ENCODE assay signal across 31 mouse cellular contexts in genomic region chr1:91954954-91955353, GRCm38 (mm10).
DNase-seq lines count a peak whose midpoint lies in the region; ATAC-seq and TF ChIP-seq lines count a peak whose summit lies in the region.
"Had no signal": no experiment of that assay in that cellular context is flagged by ENCODE, and none has a peak within 500 bp of the region (broad histone marks: within the 10 kb centered on the region; RNA-seq: fewer than 3 reads in every experiment).

No protein-coding gene starts in this region.

- peak overlapping the region; percentile 63 for H3K27ac ChIP-seq in bone marrow macrophage, adult 2 months (ENCODE audit: insufficient read depth, low read depth, low read length)
- no peak overlapping the region for H3K27ac ChIP-seq in forebrain, embryonic 13.5 days
- H3K27ac ChIP-seq: embryonic facial prominence, embryonic 12.5 days; heart, adult 2 months; heart, embryonic 13.5 days; layer of hippocampus, adult 2 months; left cerebral cortex, adult 2 months; liver, embryonic 14.5 days had no signal

- peak; percentile 71 for ATAC-seq in granulocyte monocyte progenitor cell, adult 5-6 weeks (replicated peaks; ENCODE audit: poor library complexity, severe bottlenecking)
- ATAC-seq in megakaryocyte progenitor cell, adult 5-6 weeks (replicated peaks; ENCODE audit: poor library complexity), result peak; percentile 71
- no peak for ATAC-seq in erythroblast, adult 5-6 weeks (replicated peaks; ENCODE audit: low FRiP score, poor library complexity, severe bottlenecking)
- ATAC-seq in forebrain, embryonic 13.5 days, result no peak
- ATAC-seq: hindbrain, embryonic 16.5 days; midbrain, embryonic 16.5 days; Patski had no signal

- peak overlapping the region; percentile 51 for H3K4me3 ChIP-seq in bone marrow macrophage, adult 2 months (ENCODE audit: insufficient read depth, low read length)
- no peak overlapping the region for H3K4me3 ChIP-seq in forebrain, embryonic 13.5 days
- H3K4me3 ChIP-seq: embryonic facial prominence, embryonic 12.5 days; erythroblast, embryonic 14.5 days; heart, adult 2 months; heart, embryonic 13.5 days; layer of hippocampus, adult 2 months; left cerebral cortex, adult 2 months had no signal

- DNase-seq in 416B (ENCODE audit: low read depth), result peak; percentile 58
- no peak for DNase-seq in spleen, postnatal 10 days (ENCODE audit: low spot score in 2 of 2)
- DNase-seq: adrenal gland, postnatal 10 days; B cell, adult 2 months; cerebellum, adult 18-20 months; cerebellum, postnatal 25 days; gastrocnemius, postnatal 25 days; heart, adult 2 months; heart, postnatal 10 days; kidney, adult 18-20 months; kidney, postnatal 36 days; liver; lung, adult 2 months; lung, postnatal 10 days; right cerebral cortex, postnatal 25 days; thymus, postnatal 36 days had no signal

- TF ChIP-seq CTCF in bone marrow macrophage, adult 2 months (IDR thresholded peaks at IDR 0.05; ENCODE audit: low read depth, low read length), result no peak

- no peak overlapping the region for H3K9ac ChIP-seq in forebrain, embryonic 13.5 days
- H3K9ac ChIP-seq: embryonic facial prominence, embryonic 12.5 days; heart, embryonic 13.5 days; liver, embryonic 14.5 days had no signal

- H3K9me3 ChIP-seq in forebrain, embryonic 13.5 days (replicated peaks), result no peaks in the 10 kb centered on the region
- H3K9me3 ChIP-seq: embryonic facial prominence, embryonic 12.5 days; heart, embryonic 13.5 days had no signal

- peaks cover 88% of the 10 kb centered on the region for H3K36me3 ChIP-seq in forebrain, embryonic 13.5 days (ENCODE audit: poor library complexity, severe bottlenecking)

- TF ChIP-seq POLR2A in bone marrow macrophage, adult 2 months (IDR thresholded peaks at IDR 0.05; ENCODE audit: borderline replicate concordance, low read depth, low read length), result no peak

- WGBS in forebrain, embryonic 13.5 days, result 93% methylated on average over 5 of the region's 5 CpGs

- H3K4me1 ChIP-seq in bone marrow macrophage, adult 2 months (ENCODE audit: control insufficient read depth, insufficient read depth, low read length), result peaks cover 30% of the 10 kb centered on the region
- H3K4me1 ChIP-seq in forebrain, embryonic 13.5 days, result no peaks in the 10 kb centered on the region
- H3K4me1 ChIP-seq: heart, embryonic 13.5 days had no signal

- no peak overlapping the region for H3K4me2 ChIP-seq in forebrain, embryonic 13.5 days
- H3K4me2 ChIP-seq: embryonic facial prominence, embryonic 12.5 days; heart, embryonic 13.5 days; midbrain, embryonic 11.5 days had no signal

- no peaks in the 10 kb centered on the region for H3K27me3 ChIP-seq in forebrain, embryonic 13.5 days
- H3K27me3 ChIP-seq: embryonic facial prominence, embryonic 12.5 days; heart, embryonic 13.5 days; Patski had no signal

Comparison
In these comparisons a context has a peak if more than half of its experiments do, and no peak if none do; other contexts are left out.
1. ATAC-seq: peak in granulocyte monocyte progenitor cell, adult 5-6 weeks (single experiment) and megakaryocyte progenitor cell, adult 5-6 weeks (single experiment); none in erythroblast, adult 5-6 weeks (single experiment) and forebrain, embryonic 13.5 days (single experiment).